Mouse (Mus musculus) kidney, adult 9 months (tissue): ENCODE measurements at regions not wholly inside any gene's neighbourhood (a gene's known extent, or its start where the extent isn't known, plus 50 kb on each side); places are given as distances from the start of the nearest gene placed in this dataset.

Experiments
- DNase-seq: peaks from one replicate; pipeline ENCODE4 v3.0.0; 2022

- DNase-seq: no peak
Measured at GRCm38 (mm10) chr8:74082866-74083618, 729.7 kb upstream of the Large1 start.

GRCm38 (mm10) chr8:74073865-74074264, 720.5 kb upstream of the Large1 start:
- DNase-seq: peak; percentile 1

GRCm38 (mm10) chr8:74071484-74071883, 718.1 kb upstream of the Large1 start:
- DNase-seq: no peak
